Mouse (Mus musculus): ENCODE measurements around the gene Slc33a1.

The Slc33a1 gene

GRCm38 (mm10) chr3:63897177-63897576, 67.4 kb downstream of the Slc33a1 start:
- no peak for DNase-seq (ENCODE audit: low spot score)

DNA sequence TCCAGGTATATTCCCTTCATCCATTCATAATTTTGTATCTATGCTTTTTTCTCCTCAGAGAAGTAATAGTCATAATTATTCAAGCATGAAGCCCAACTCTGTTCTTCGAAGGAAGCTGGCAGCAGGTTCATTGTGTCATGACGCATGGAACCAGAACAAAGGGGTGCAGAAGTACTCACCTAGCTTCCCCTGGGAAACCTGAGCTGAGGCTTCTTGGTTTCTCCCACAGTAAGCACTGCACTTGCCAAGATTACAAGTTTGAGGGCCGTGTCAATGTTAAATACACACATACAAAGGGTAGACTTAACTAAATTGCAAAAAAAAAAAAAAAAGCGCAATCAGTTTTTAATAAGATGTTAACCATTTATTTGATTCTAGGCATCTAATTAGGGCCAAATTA, 68.3 kb downstream of the Slc33a1 start:
- no peak for DNase-seq (ENCODE audit: low spot score)

DNA sequence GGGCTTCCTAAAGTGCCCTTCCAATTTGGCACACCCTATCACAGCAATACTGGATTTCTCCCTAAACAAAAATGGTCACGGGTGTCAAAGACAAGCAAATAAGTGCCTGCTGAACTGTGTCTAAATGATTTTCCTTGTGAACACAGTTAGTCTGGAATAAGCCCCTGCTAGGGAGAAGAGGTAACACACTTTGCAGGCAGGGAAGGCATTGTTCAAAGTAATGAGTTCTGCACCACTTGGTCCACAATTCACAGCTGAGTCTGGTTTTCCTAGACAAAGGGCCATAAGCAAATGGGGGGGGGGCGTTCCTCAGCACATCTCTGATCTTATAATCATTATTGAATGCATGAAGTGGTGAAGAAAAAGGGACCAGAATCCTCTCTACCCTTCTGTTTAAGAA, 68.8 kb downstream of the Slc33a1 start:
- no peak for DNase-seq (ENCODE audit: low spot score)

- DNase-seq (ENCODE audit: low spot score): peak; percentile 6
Measured at GRCm38 (mm10) chr3:63893677-63894076, 70.9 kb downstream of the Slc33a1 start.

- DNase-seq (ENCODE audit: low spot score): no peak
Measured at GRCm38 (mm10) chr3:63892154-63892553, 72.4 kb downstream of the Slc33a1 start.

Measured in testis, postnatal 14 days (tissue).